Mouse (Mus musculus) midbrain, embryonic 13.5 days (tissue): Measurements from ENCODE around the gene Samd4. TPM values are rescaled to one million over a fixed set of nuclear protein-coding genes. Genes with fewer than 3 reads are reported as not detected.
A peak's percentile ranks its signal among the peaks of the same experiment; 100 is the strongest.

Source experiments
- ATAC-seq: fragments of 200-750 bp; cut with Nextera tagmentation; 2 replicates; pipeline ENCODE4 v1.8.0; 2017; ENCODE audit warnings: mild to moderate bottlenecking, moderate TSS enrichment, moderate library complexity
- H3K27ac ChIP-seq: fragments of 300-500 bp; sonication (generic); 2 replicates; pipeline ENCODE4 v1.5.1; 2015; ENCODE audit warnings: inconsistent platforms, mild to moderate bottlenecking, moderate library complexity
- H3K27me3 ChIP-seq: fragments of 300-500 bp; sonication (generic); 2 replicates; pipeline ENCODE4 v1.6.1; 2015; ENCODE audit warnings: mild to moderate bottlenecking, inconsistent platforms
- H3K36me3 ChIP-seq: fragments of 300-500 bp; sonication (generic); 2 replicates; pipeline ENCODE4 v1.6.1; 2015; ENCODE audit warnings: mild to moderate bottlenecking, inconsistent platforms
- H3K4me1 ChIP-seq: fragments of 300-500 bp; sonication (generic); replicated peaks from 2 replicates; pipeline ENCODE4 v1.6.1; 2015; ENCODE audit warnings: inconsistent platforms
- H3K4me2 ChIP-seq: fragments of 300-500 bp; sonication (generic); replicated peaks from 2 replicates; pipeline ENCODE4 v1.6.1; 2015; ENCODE audit warnings: moderate library complexity, mild to moderate bottlenecking, inconsistent platforms
- H3K4me3 ChIP-seq: fragments of 300-500 bp; sonication (generic); replicated peaks from 2 replicates; pipeline ENCODE4 v1.5.1; 2015; ENCODE audit warnings: mild to moderate bottlenecking, inconsistent platforms
- H3K9ac ChIP-seq: fragments of 300-500 bp; sonication (generic); replicated peaks from 2 replicates; pipeline ENCODE4 v1.6.1; 2015; ENCODE audit warnings: mild to moderate bottlenecking, inconsistent platforms
- H3K9me3 ChIP-seq: fragments of 300-500 bp; sonication (generic); 2 replicates; pipeline ENCODE4 v1.6.1; 2016; ENCODE audit warnings: mild to moderate bottlenecking, inconsistent platforms
- WGBS: fragments of 180-500 bp; shearing (Covaris S2); methylation state at CpG from one replicate; pipeline ENCODE4 v1.1.7; 2015; 5-methylcytosine and 5-hydroxymethylcytosine counted together
- polyA plus RNA-seq: library from polyadenylated mRNA; unstranded; fragments of >200 nt; fragmentation: Nextera tagmentation; extraction: Ambion mirVana; gene quantifications from 2 replicates; pipeline ENCODE4 v1.2.1, GENCODE M21; 2015

Gene Samd4
- polyA plus RNA-seq, 1 experiment from 2014 or later: 4.3 TPM

DNA sequence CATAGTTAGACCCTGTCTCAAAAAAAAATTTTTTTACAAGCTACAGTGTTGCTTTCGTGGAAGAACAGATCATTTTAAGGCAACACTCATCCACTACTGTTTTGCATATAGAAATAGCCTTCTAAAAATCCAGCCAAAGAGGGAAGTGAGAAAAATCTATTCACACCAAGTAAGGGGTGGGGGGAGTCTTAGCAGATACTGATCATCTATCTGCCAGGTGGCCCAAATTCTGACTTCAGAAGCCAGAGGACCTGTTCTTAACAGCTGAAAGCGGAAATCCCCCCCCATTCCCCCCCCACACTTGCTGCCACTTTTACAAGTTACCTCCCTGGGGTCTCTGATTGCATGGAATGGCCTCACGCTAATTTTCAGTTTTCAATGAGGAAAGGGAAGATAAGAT lies 203.5 kb downstream of the Samd4 start:
- H3K27ac ChIP-seq: no peak overlapping the region
- no peaks in the 10 kb centered on the region for H3K27me3 ChIP-seq
- ATAC-seq: no peak
- H3K9me3 ChIP-seq: no peaks in the 10 kb centered on the region
- no peak overlapping the region for H3K4me3 ChIP-seq
- 67% methylated on average over 3 of the region's 3 CpGs for WGBS
- H3K36me3 ChIP-seq: no peaks in the 10 kb centered on the region
- peak overlapping the region; percentile 75; the same call in 1 of the 2 replicates for H3K4me2 ChIP-seq
- no peak overlapping the region for H3K9ac ChIP-seq
- peaks cover 8% of the 10 kb centered on the region for H3K4me1 ChIP-seq

DNA sequence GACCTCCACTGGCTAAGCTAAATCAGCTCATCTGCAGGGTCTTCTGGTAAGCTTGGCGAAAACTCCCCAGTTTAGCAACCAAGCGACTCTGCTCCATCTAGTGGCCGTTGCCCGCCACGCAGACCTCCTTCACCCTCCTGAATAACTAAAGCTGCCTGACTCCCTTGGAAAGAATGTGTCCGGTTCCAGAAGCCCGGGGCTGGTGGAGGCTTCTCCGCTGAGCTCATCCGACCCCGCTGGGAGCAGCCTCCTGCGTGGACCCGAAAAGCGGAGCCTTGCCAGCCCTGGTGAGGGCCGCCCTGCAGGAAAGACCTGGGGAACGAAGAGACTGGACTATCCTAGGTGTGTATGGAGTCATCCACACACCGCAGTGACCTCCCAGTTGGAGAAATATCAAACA lies 204.1 kb downstream of the Samd4 start:
- Histone ChIP-seq H3K4me3 (peak overlapping the region; percentile 35), H3K4me2 (peak overlapping the region; percentile 75), H3K9me3 (no peaks in the 10 kb centered on the region), H3K27ac (no peak overlapping the region), H3K4me1 (peaks cover 8% of the 10 kb centered on the region), H3K9ac (peak overlapping the region; percentile 63; the same call in 1 of the 2 replicates), H3K36me3 (no peaks in the 10 kb centered on the region), H3K27me3 (no peaks in the 10 kb centered on the region)
- ATAC-seq: peak; percentile 87
- 3% methylated on average over 16 of the region's 16 CpGs for WGBS

DNA sequence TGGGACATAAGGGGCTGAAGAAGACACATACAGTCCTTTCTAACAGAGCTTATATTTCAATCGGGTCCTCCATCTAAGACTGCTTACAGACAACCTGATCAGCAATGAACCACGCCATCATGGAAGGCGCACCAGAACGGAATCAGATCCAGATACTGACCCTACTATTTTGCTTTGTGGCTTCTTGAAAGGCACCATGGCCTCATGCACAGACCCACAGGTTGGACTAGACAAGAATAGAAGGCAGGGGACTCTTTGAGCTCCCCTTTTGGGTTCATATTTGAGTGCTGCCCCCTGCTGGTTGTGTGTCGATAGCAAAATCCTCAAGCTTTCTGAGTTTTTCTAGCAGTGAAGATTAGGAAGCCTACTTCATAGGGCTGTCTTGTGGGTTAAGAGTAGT lies 204.5 kb downstream of the Samd4 start:
- peak overlapping the region; percentile 75 for H3K4me2 ChIP-seq
- H3K9ac ChIP-seq: peak overlapping the region; percentile 63; the same call in 1 of the 2 replicates
- WGBS: 25% methylated on average over 5 of the region's 5 CpGs
- H3K4me1 ChIP-seq: peaks cover 8% of the 10 kb centered on the region
- ATAC-seq: peak; percentile 55
- H3K9me3 ChIP-seq: no peaks in the 10 kb centered on the region
- H3K27me3 ChIP-seq: no peaks in the 10 kb centered on the region
- no peak overlapping the region for H3K27ac ChIP-seq
- H3K4me3 ChIP-seq: peak overlapping the region; percentile 35
- no peaks in the 10 kb centered on the region for H3K36me3 ChIP-seq

- no peaks in the 10 kb centered on the region for H3K36me3 ChIP-seq
- WGBS: 89% methylated on average over 12 of the region's 12 CpGs
Measured at GRCm38 (mm10) chr14:47087669-47088250, 205.1 kb downstream of the Samd4 start.

DNA sequence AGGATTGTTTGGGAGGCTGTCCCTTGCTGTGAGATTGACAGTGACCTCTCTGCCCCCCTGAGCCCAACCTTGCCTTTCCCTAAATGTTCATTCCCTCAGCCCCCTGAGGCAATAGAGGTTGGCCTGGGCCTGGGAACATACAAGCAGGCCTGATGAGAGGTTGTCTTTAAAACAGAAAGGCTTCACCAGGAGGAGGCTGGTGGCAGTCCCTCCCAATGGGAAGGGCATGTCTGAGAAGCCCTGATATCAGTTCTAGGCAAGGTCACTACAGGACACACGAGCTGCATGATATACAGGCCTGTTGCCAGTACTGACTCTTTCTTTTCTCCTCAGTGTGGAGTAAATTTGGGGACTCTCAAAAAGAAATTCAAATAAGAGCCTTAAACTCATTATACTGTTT lies 205.7 kb downstream of the Samd4 start:
- Histone ChIP-seq H3K27ac (no peak overlapping the region), H3K27me3 (no peaks in the 10 kb centered on the region), H3K4me3 (no peak overlapping the region), H3K4me1 (peaks cover 8% of the 10 kb centered on the region), H3K4me2 (no peak overlapping the region), H3K36me3 (no peaks in the 10 kb centered on the region), H3K9ac (no peak overlapping the region), H3K9me3 (no peaks in the 10 kb centered on the region)
- WGBS: 46% methylated on average over 1 of the region's 1 CpGs
- ATAC-seq: no peak

More at GRCm38 (mm10) chr14:47087669-47088250, 205.1 kb downstream of the Samd4 start:
- H3K4me2 ChIP-seq: no peak overlapping the region
- H3K27me3 ChIP-seq: no peaks in the 10 kb centered on the region
- no peaks in the 10 kb centered on the region for H3K9me3 ChIP-seq
- 0 out of 2 replicates have a peak, but pooled peaks have one; percentile 10 for ATAC-seq
- peaks cover 8% of the 10 kb centered on the region for H3K4me1 ChIP-seq
- H3K4me3 ChIP-seq: no peak overlapping the region
- no peak overlapping the region for H3K9ac ChIP-seq
- no peak overlapping the region for H3K27ac ChIP-seq

GRCm38 (mm10) chr14:47089153-47089552 lies 206.5 kb downstream of the Samd4 start:
- 61% methylated on average over 6 of the region's 6 CpGs for WGBS
- Histone ChIP-seq H3K36me3 (no peaks in the 10 kb centered on the region), H3K27ac (no peak overlapping the region), H3K9me3 (no peaks in the 10 kb centered on the region), H3K4me3 (no peak overlapping the region), H3K4me2 (no peak overlapping the region), H3K27me3 (no peaks in the 10 kb centered on the region), H3K9ac (no peak overlapping the region), H3K4me1 (peaks cover 12% of the 10 kb centered on the region)
- ATAC-seq: no peak

- WGBS: 91% methylated on average over 6 of the region's 6 CpGs
- peaks cover 7% of the 10 kb centered on the region for H3K4me1 ChIP-seq
- H3K9me3 ChIP-seq: no peaks in the 10 kb centered on the region
Measured at GRCm38 (mm10) chr14:47091908-47092307, 209.3 kb downstream of the Samd4 start.

DNA sequence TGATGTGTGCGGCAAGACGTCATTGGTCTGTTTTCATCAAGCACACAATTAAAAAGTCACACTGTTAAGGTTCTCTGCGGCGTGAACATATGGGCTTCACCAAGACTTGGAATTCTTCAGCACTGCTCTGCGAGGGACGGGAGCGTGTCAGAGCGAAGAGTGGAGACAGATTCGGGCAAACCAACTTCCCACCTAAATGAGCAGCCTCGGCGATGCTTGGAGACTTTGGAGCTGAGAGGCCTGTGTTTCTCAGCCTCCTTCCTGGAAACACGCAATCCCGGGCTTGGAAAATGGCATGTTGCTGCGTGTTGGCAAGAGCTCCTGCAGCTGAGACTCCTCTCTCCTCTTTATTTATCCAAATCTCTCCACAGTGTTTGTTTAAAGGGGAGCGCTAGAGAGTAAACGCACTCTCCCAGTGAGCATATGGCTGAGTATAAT lies 210.7 kb downstream of the Samd4 start:
- H3K4me2 ChIP-seq: no peak overlapping the region
- no peak for ATAC-seq

More at GRCm38 (mm10) chr14:47091908-47092307, 209.3 kb downstream of the Samd4 start:
- ATAC-seq: no peak
- Histone ChIP-seq H3K4me3 (no peak overlapping the region), H3K36me3 (no peaks in the 10 kb centered on the region), H3K27me3 (no peaks in the 10 kb centered on the region), H3K9ac (no peak overlapping the region), H3K4me2 (no peak overlapping the region), H3K27ac (no peak overlapping the region)

DNA sequence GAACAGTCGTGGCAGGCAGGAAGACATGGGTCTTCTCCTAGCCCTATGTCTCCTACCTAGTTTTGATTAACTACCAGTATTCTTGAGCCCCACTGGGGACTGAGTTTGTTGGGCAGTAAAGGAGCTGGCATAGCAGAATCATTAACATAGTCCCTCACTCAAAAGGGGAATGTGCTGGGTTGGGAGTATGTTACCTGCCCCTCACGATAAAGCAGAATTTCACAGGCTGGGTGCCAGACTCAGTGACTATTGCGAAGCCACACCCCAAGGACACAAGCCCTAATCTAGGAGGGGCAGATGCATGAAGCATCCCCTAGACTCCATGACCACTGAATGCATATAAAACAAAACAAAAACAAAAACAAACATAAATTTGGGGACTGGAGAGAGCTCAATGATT lies 212.4 kb downstream of the Samd4 start:
- Histone ChIP-seq H3K4me1 (0 out of 2 replicates have a peak, but pooled peaks cover 4% of the 10 kb centered on the region), H3K27me3 (no peaks in the 10 kb centered on the region), H3K36me3 (no peaks in the 10 kb centered on the region), H3K9ac (no peak overlapping the region), H3K27ac (no peak overlapping the region), H3K9me3 (no peaks in the 10 kb centered on the region), H3K4me2 (no peak overlapping the region), H3K4me3 (no peak overlapping the region)
- WGBS: 85% methylated on average over 3 of the region's 3 CpGs
- no peak for ATAC-seq

More for the DNA sequence above, 210.7 kb downstream of the Samd4 start:
- no peak overlapping the region for H3K9ac ChIP-seq
- no peaks in the 10 kb centered on the region for H3K27me3 ChIP-seq
- H3K36me3 ChIP-seq: no peaks in the 10 kb centered on the region
- no peak overlapping the region for H3K4me3 ChIP-seq
- H3K4me1 ChIP-seq: 0 out of 2 replicates have a peak, but pooled peaks cover 4% of the 10 kb centered on the region
- H3K27ac ChIP-seq: no peak overlapping the region
- H3K9me3 ChIP-seq: no peaks in the 10 kb centered on the region
- 83% methylated on average over 16 of the region's 16 CpGs for WGBS

DNA sequence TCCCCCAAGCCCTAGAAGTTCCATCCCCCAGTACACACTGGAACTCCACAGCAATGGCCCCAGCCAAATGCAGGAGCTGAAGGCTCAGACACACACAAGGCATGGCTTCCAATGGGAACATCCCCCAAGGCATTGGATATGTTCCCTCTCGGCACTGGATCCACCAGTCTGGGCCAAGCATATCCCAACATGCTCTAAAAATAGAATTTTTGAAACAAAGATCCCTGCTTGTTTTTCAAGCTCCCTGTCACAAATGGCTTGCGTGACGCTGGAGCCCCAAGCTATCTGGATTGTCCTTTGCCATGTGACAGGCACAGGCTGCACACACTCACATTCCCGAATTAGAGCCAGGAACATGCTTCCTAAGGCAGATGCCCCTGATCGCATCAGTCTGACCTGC lies 213.7 kb downstream of the Samd4 start:
- Histone ChIP-seq H3K4me3 (no peak overlapping the region), H3K9ac (no peak overlapping the region), H3K27me3 (no peaks in the 10 kb centered on the region), H3K9me3 (no peaks in the 10 kb centered on the region), H3K36me3 (no peaks in the 10 kb centered on the region), H3K4me2 (no peak overlapping the region), H3K27ac (no peak overlapping the region), H3K4me1 (0 out of 2 replicates have a peak, but pooled peaks cover 4% of the 10 kb centered on the region)
- WGBS: 84% methylated on average over 5 of the region's 5 CpGs
- no peak for ATAC-seq

- H3K4me3 ChIP-seq: no peak overlapping the region
- H3K36me3 ChIP-seq: no peaks in the 10 kb centered on the region
- no peak overlapping the region for H3K9ac ChIP-seq
- no peak overlapping the region for H3K27ac ChIP-seq
- H3K4me1 ChIP-seq: no peaks in the 10 kb centered on the region
- ATAC-seq: no peak
- H3K4me2 ChIP-seq: no peak overlapping the region
- WGBS: 32% methylated on average over 19 of the region's 19 CpGs
- H3K27me3 ChIP-seq: no peaks in the 10 kb centered on the region
- no peaks in the 10 kb centered on the region for H3K9me3 ChIP-seq
Measured at GRCm38 (mm10) chr14:47104246-47105173, 221.9 kb downstream of the Samd4 start.

GRCm38 (mm10) chr14:47105174-47105557 lies 222.5 kb downstream of the Samd4 start:
- Histone ChIP-seq H3K27ac (no peak overlapping the region), H3K36me3 (no peaks in the 10 kb centered on the region), H3K4me1 (no peaks in the 10 kb centered on the region), H3K27me3 (no peaks in the 10 kb centered on the region), H3K4me3 (no peak overlapping the region), H3K4me2 (no peak overlapping the region), H3K9me3 (no peaks in the 10 kb centered on the region), H3K9ac (no peak overlapping the region)
- 78% methylated on average over 3 of the region's 3 CpGs for WGBS
- no peak for ATAC-seq
